ENCODE assay signal across 12 mouse cellular contexts in the genomic region with DNA sequence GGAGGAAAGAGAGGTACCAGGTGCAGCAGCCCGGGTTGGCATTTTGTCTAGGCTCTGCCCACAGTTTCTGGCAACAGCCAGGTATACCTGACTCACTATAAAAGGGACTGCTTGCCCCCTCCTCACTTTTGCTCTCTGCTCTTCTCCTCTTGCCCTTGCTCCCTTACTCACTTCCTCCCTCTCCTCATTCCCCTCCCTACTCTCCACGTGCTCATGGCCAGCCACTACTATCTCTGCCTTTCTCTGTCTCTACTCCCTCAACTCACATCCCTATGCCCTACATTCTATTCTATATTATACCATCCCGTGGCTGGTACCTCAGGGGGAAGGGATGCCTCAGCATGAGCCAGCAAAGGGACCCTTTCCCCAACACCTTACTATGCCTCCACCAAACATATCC. TPM values are rescaled to one million over a fixed set of nuclear protein-coding genes. Genes with fewer than 3 reads are reported as not detected.
A peak's percentile ranks its signal among the peaks of the same experiment; 100 is the strongest.
DNase-seq lines count a peak whose midpoint lies in the region; ATAC-seq and TF ChIP-seq lines count a peak whose summit lies in the region.
"Had no signal": no experiment of that assay in that cellular context is flagged by ENCODE, and none has a peak within 500 bp of the region (broad histone marks: within the 10 kb centered on the region; RNA-seq: fewer than 3 reads in every experiment).

No protein-coding gene starts in this region.

- no peak overlapping the region for H3K9ac ChIP-seq in lung, embryonic 16.5 days (ENCODE audit: low read length)
- H3K9ac ChIP-seq in lung, postnatal 0 days (replicated peaks; ENCODE audit: low read depth), result no peak overlapping the region
- H3K9ac ChIP-seq in CH12.LX (ENCODE audit: insufficient read depth, low read depth), result peak overlapping the region; percentile 98
- no peak overlapping the region for H3K9ac ChIP-seq in hindbrain, embryonic 13.5 days

- no peak for ATAC-seq in lung, embryonic 16.5 days (ENCODE audit: low read depth)
- no peak for ATAC-seq in lung, postnatal 0 days
- no peak for ATAC-seq in hindbrain, embryonic 13.5 days (ENCODE audit: low FRiP score)

- no peaks in the 10 kb centered on the region for H3K9me3 ChIP-seq in lung, embryonic 16.5 days (ENCODE audit: control insufficient read depth, low read length)
- no peaks in the 10 kb centered on the region for H3K9me3 ChIP-seq in lung, postnatal 0 days (ENCODE audit: low read length)
- no peaks in the 10 kb centered on the region for H3K9me3 ChIP-seq in CH12.LX (replicated peaks; ENCODE audit: low read length)
- no peaks in the 10 kb centered on the region for H3K9me3 ChIP-seq in hindbrain, embryonic 13.5 days

- no peak for TF ChIP-seq EP300 in lung, postnatal 0 days (IDR thresholded peaks at IDR 0.05)
- no peak for TF ChIP-seq EP300 in CH12.LX (IDR thresholded peaks at IDR 0.05; ENCODE audit: low read length)

- H3K27me3 ChIP-seq in lung, embryonic 16.5 days (ENCODE audit: control insufficient read depth, insufficient read depth, low read depth, low read length), result no peaks in the 10 kb centered on the region
- no peaks in the 10 kb centered on the region for H3K27me3 ChIP-seq in lung, postnatal 0 days (replicated peaks; ENCODE audit: insufficient read depth, low read length)
- no peaks in the 10 kb centered on the region for H3K27me3 ChIP-seq in CH12.LX (replicated peaks)
- H3K27me3 ChIP-seq in hindbrain, embryonic 13.5 days, result no peaks in the 10 kb centered on the region

- H3K79me2 ChIP-seq in CH12.LX (replicated peaks; ENCODE audit: control insufficient read depth, extremely low read depth, insufficient read depth, poor library complexity, severe bottlenecking) (peaks cover 41% of the 10 kb centered on the region), macrophage (ENCODE audit: inconsistent target) (peaks cover 54% of the 10 kb centered on the region)

- TF ChIP-seq POLR2A in CH12.LX (IDR thresholded peaks at IDR 0.05; ENCODE audit: low read depth, low read length), result no peak; the same call in 1 of the 2 replicates

- H3K36me3 ChIP-seq in lung, embryonic 16.5 days (ENCODE audit: control insufficient read depth, insufficient read depth, low read length), result no peaks in the 10 kb centered on the region
- no peaks in the 10 kb centered on the region for H3K36me3 ChIP-seq in lung, postnatal 0 days (ENCODE audit: insufficient read depth, low read length)
- peaks cover 38 to 49% of the 10 kb centered on the region in 2 experiments for H3K36me3 ChIP-seq in CH12.LX (replicated peaks in 1 of 2; ENCODE audit: control insufficient read depth in 1 of 2, insufficient read depth in 1 of 2, low read length in 1 of 2)
- peaks cover 13% of the 10 kb centered on the region for H3K36me3 ChIP-seq in macrophage (ENCODE audit: inconsistent target)
- no peaks in the 10 kb centered on the region for H3K36me3 ChIP-seq in hindbrain, embryonic 13.5 days

- in situ Hi-C loops in CH12.LX (cut with MboI; ENCODE audit: low pct_ligation_motif_present, low pct_unique_long_range_greater_than_20kb, low sequenced_read_pairs), result loop anchor here (25.0 kb wide), 1 partner anchor 112 kb away; a partner anchor contains a TSS

- peak overlapping the region; percentile 13; the same call in 1 of the 2 replicates for H3K4me3 ChIP-seq in lung, embryonic 16.5 days (ENCODE audit: low read length)
- H3K4me3 ChIP-seq in lung, postnatal 0 days (ENCODE audit: low read depth, low read length), result no peak overlapping the region
- H3K4me3 ChIP-seq in CH12.LX (replicated peaks in 1 of 3; ENCODE audit: low read depth in 2 of 3, low read length in 2 of 3, poor library complexity in 1 of 3) (peak overlapping the region; percentile 62 to 92 (median 62)), macrophage (ENCODE audit: inconsistent target) (peak overlapping the region; percentile 95)
- peak overlapping the region; percentile 48 for H3K4me3 ChIP-seq in brown adipose tissue, adult 24 weeks (ENCODE audit: insufficient read depth, low read depth, low read length)
- no peak overlapping the region for H3K4me3 ChIP-seq in hindbrain, embryonic 13.5 days
- H3K4me3 ChIP-seq: heart, adult 2 months had no signal

- no peaks in the 10 kb centered on the region for H3K4me1 ChIP-seq in lung, embryonic 16.5 days (replicated peaks; ENCODE audit: control insufficient read depth, insufficient read depth, low read length)
- H3K4me1 ChIP-seq in lung, postnatal 0 days (ENCODE audit: insufficient read depth, low read depth, low read length), result no peaks in the 10 kb centered on the region
- H3K4me1 ChIP-seq in CH12.LX (ENCODE audit: control insufficient read depth in 1 of 2, insufficient read depth in 2 of 2), result peaks cover 10 to 45% of the 10 kb centered on the region in 2 experiments
- H3K4me1 ChIP-seq in brown adipose tissue, adult 24 weeks (ENCODE audit: control insufficient read depth, insufficient read depth, insufficient read length, low read length), result no peaks in the 10 kb centered on the region
- H3K4me1 ChIP-seq in hindbrain, embryonic 13.5 days (replicated peaks), result no peaks in the 10 kb centered on the region

- no peak for TF ChIP-seq RAD21 in CH12.LX (IDR thresholded peaks at IDR 0.05; ENCODE audit: low read depth, low read length)

- H3K27ac ChIP-seq in lung, embryonic 16.5 days (ENCODE audit: low read length), result no peak overlapping the region
- H3K27ac ChIP-seq in lung, postnatal 0 days (ENCODE audit: low read length), result no peak overlapping the region
- peak overlapping the region; percentile 71 for H3K27ac ChIP-seq in CH12.LX (ENCODE audit: insufficient read depth, low read depth)
- H3K27ac ChIP-seq in brown adipose tissue, adult 24 weeks (replicated peaks; ENCODE audit: low read depth, low read length), result peak overlapping the region; percentile 66
- peak overlapping the region; percentile 98 for H3K27ac ChIP-seq in macrophage
- no peak overlapping the region for H3K27ac ChIP-seq in hindbrain, embryonic 13.5 days
- H3K27ac ChIP-seq: heart, adult 2 months had no signal

- TF ChIP-seq CTCF in lung, postnatal 0 days (IDR thresholded peaks at IDR 0.05), result no peak
- TF ChIP-seq CTCF in CH12.LX (conservative IDR thresholded peaks at IDR 0.05 in 1 of 2, IDR thresholded peaks at IDR 0.05 in 1 of 2; ENCODE audit: low read depth in 2 of 2, low read length in 2 of 2), result no peak

- H3K4me2 ChIP-seq in lung, embryonic 16.5 days (ENCODE audit: low read depth, low read length), result no peak overlapping the region
- H3K4me2 ChIP-seq in lung, postnatal 0 days (replicated peaks; ENCODE audit: low read depth, low read length), result no peak overlapping the region
- peak overlapping the region; percentile 89 for H3K4me2 ChIP-seq in CH12.LX (ENCODE audit: insufficient read depth, low read depth, poor library complexity, severe bottlenecking)
- no peak overlapping the region for H3K4me2 ChIP-seq in hindbrain, embryonic 13.5 days

- no peak for DNase-seq in lung, postnatal 0 days (ENCODE audit: low spot score)
- DNase-seq in CH12.LX (ENCODE audit: extremely low read depth), result peak; percentile 32
- DNase-seq in frontal cortex, postnatal 10 days (ENCODE audit: low spot score in 2 of 2), result no peak
- DNase-seq: cerebellum, adult 9-10 months; heart, adult 2 months; kidney, adult 11 months had no signal

- 64% methylated on average over 3 of the region's 3 CpGs for WGBS in lung, embryonic 16.5 days
- WGBS in lung, postnatal 0 days, result 64% methylated on average over 3 of the region's 3 CpGs
- 0% methylated on average over 3 of the region's 3 CpGs for WGBS in macrophage (ENCODE audit: missing documents)
- WGBS in hindbrain, embryonic 13.5 days, result 79% methylated on average over 3 of the region's 3 CpGs

- dilution Hi-C loops in CH12.LX (cut with MboI; ENCODE audit: extremely low pct_ligation_motif_present, extremely low pct_unique_long_range_greater_than_20kb, low sequenced_read_pairs), result no loop called here

TF ChIP-seq in CH12.LX, 34 proteins besides CTCF, POLR2A, EP300 and RAD21:
- 0 out of 2 replicates have a peak, but pooled peaks have one; percentile 32 for TF ChIP-seq MXI1 (IDR thresholded peaks at IDR 0.05; ENCODE audit: low read depth, low read length)
- TF ChIP-seq MAX (IDR thresholded peaks at IDR 0.05; ENCODE audit: low read length), result peak; percentile 86
- peak; percentile 95 for TF ChIP-seq MYC (IDR thresholded peaks at IDR 0.05; ENCODE audit: low read depth, low read length)
- TF ChIP-seq JUN (IDR thresholded peaks at IDR 0.05; ENCODE audit: insufficient read depth, low read depth, low read length), result no peak

RNA-seq across cellular contexts. Expression of a gene that starts 33.6 kb away (rescaled TPM):
- polyA plus RNA-seq in lung, embryonic 16.5 days (2015; fragmentation: Nextera tagmentation; extraction: Ambion mirVana), result 1.1 and 1.2 TPM in 2 replicates
- polyA plus RNA-seq in lung, postnatal 0 days (2015; fragmentation: Nextera tagmentation; extraction: Ambion mirVana), result 1.4 and 1.5 TPM in 2 replicates
- total RNA-seq in CH12.LX (2012; rRNA removed) (10.6 and 11.2 TPM in 2 replicates), CH12.LX (2014; rRNA removed) (19.5 and 21.4 TPM in 2 replicates)
- polyA plus RNA-seq in CH12.LX (2012; ENCODE audit: insufficient read length, low read depth) (30.4 and 33.1 TPM in 2 replicates), macrophage (2018) (8.3 to 25.1 TPM (median 22.1 TPM) in 3 replicates)
- 0.75 and 0.95 TPM in 2 replicates for polyA plus RNA-seq in brown adipose tissue, adult 24 weeks (2012; ENCODE audit: insufficient read depth, insufficient read length, missing spikeins)
- 100 to 1,000 TPM in 8 of 26 experiments, 10 to 100 TPM in 18; 18.3 to 161 (median 76.3) TPM for total RNA-seq in macrophage (2018; cell fraction: chromatin; rRNA removed)
- 10 to 100 TPM; 15.0 to 85.0 (median 48.5) TPM for total RNA-seq in macrophage (2018; cell fraction: cytosol; rRNA removed)
- 100 to 1,000 TPM in 11 of 26 experiments, 10 to 100 TPM in 15; 18.6 to 139 (median 82.9) TPM for total RNA-seq in macrophage (2018; cell fraction: nucleus; rRNA removed)
- polyA plus RNA-seq in hindbrain, embryonic 13.5 days (2015; fragmentation: Nextera tagmentation; extraction: Ambion mirVana), result 0.12 TPM in 2 replicates

RNA-seq across cellular contexts. Expression of a gene that starts 49.8 kb away (rescaled TPM):
- polyA plus RNA-seq in lung, embryonic 16.5 days (2015; fragmentation: Nextera tagmentation; extraction: Ambion mirVana), result 0.11 TPM in 1 of 2 replicates, not detected in the other
- polyA plus RNA-seq in lung, postnatal 0 days (2015; fragmentation: Nextera tagmentation; extraction: Ambion mirVana), result 0.44 and 0.71 TPM in 2 replicates
- total RNA-seq in CH12.LX (2012; rRNA removed) (0.04 TPM in 1 of 2 replicates, not detected in the other), CH12.LX (2014; rRNA removed) (not detected in 2 replicates)
- polyA plus RNA-seq in CH12.LX (2012; ENCODE audit: insufficient read length, low read depth) (0.07 TPM in 1 of 2 replicates, not detected in the other), macrophage (2018) (0.49 to 3.3 TPM (median 3.0 TPM) in 3 replicates)
- not detected in 2 replicates for polyA plus RNA-seq in brown adipose tissue, adult 24 weeks (2012; ENCODE audit: insufficient read depth, insufficient read length, missing spikeins)
- 1,000 to 10,000 TPM in 4 of 26 experiments, 100 to 1,000 TPM in 9, 10 to 100 TPM in 11, 1 to 10 TPM in 2; 9.0 to 1,141 (median 381) TPM for total RNA-seq in macrophage (2018; cell fraction: chromatin; rRNA removed)
- 10 to 100 TPM in 12 of 26 experiments, 1 to 10 TPM in 3, under 1 TPM in 11; 0.30 to 60.5 (median 5.6) TPM for total RNA-seq in macrophage (2018; cell fraction: cytosol; rRNA removed)
- total RNA-seq in macrophage (2018; cell fraction: nucleus; rRNA removed), result 1,000 to 10,000 TPM in 10 of 26 experiments, 100 to 1,000 TPM in 3, 10 to 100 TPM in 12, 1 to 10 TPM in 1; 9.2 to 1,802 (median 392) TPM
- polyA plus RNA-seq in hindbrain, embryonic 13.5 days (2015; fragmentation: Nextera tagmentation; extraction: Ambion mirVana), result 0.06 TPM in 1 of 2 replicates, not detected in the other
- total RNA-seq: left cerebral cortex, adult 18-20 months had no signal
- polyA plus RNA-seq: hindbrain, embryonic 11.5 days had no signal

Comparison
In these comparisons a context has a peak if more than half of its experiments do, and no peak if none do; other contexts are left out.
1. H3K4me3 ChIP-seq: peak in lung, embryonic 16.5 days (single experiment), CH12.LX (3 of 3), brown adipose tissue, adult 24 weeks (single experiment) and macrophage (single experiment); none in lung, postnatal 0 days (single experiment) and hindbrain, embryonic 13.5 days (single experiment).
2. H3K27ac ChIP-seq: peak in CH12.LX (single experiment), brown adipose tissue, adult 24 weeks (single experiment) and macrophage (single experiment); none in lung, embryonic 16.5 days (single experiment), lung, postnatal 0 days (single experiment) and hindbrain, embryonic 13.5 days (single experiment).